Comparison of ENCODE assay signal across 27 mouse cellular contexts in the genomic region with DNA sequence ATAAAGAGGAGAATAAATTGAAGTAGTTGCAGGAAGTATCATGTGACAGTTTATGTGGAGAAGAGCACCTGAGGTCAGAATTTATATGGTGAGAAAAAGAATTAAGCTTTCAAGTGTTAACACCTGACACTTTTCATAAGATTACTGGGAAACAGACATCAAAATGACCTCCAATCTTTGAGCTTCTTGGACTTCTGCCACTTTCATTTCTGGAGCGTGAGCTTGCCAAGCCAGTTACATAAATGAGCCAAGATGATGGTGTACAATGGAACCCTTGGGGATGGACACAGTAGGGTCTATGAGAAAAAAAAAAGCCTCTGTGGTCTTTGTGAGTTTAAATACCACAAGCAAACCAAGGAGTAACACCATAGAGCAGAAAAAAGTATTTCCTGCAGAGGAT.
DNase-seq lines count a peak whose midpoint lies in the region; ATAC-seq and TF ChIP-seq lines count a peak whose summit lies in the region.
"Had no signal": no experiment of that assay in that cellular context is flagged by ENCODE, and none has a peak within 500 bp of the region (broad histone marks: within the 10 kb centered on the region; RNA-seq: fewer than 3 reads in every experiment).

No protein-coding gene starts in this region.

- H3K9ac ChIP-seq in heart, embryonic 12.5 days, result no peak overlapping the region
- no peak overlapping the region for H3K9ac ChIP-seq in intestine, embryonic 15.5 days
- H3K9ac ChIP-seq: embryonic facial prominence, embryonic 15.5 days; forebrain, embryonic 15.5 days; hindbrain, embryonic 12.5 days; liver, embryonic 14.5 days; midbrain, embryonic 12.5 days; neural tube, embryonic 13.5 days had no signal

- H3K4me2 ChIP-seq in heart, embryonic 12.5 days, result no peak overlapping the region
- H3K4me2 ChIP-seq in intestine, embryonic 15.5 days (replicated peaks), result no peak overlapping the region
- H3K4me2 ChIP-seq: embryonic facial prominence, embryonic 15.5 days; forebrain, embryonic 15.5 days; hindbrain, embryonic 12.5 days; midbrain, embryonic 12.5 days; neural tube, embryonic 13.5 days had no signal

- no peaks in the 10 kb centered on the region for H3K4me1 ChIP-seq in heart, embryonic 12.5 days (replicated peaks)
- H3K4me1 ChIP-seq in intestine, embryonic 15.5 days (replicated peaks), result no peaks in the 10 kb centered on the region
- H3K4me1 ChIP-seq: embryonic facial prominence, embryonic 15.5 days; forebrain, embryonic 15.5 days; hindbrain, embryonic 12.5 days; midbrain, embryonic 12.5 days; neural tube, embryonic 13.5 days had no signal

- no peak for TF ChIP-seq POLR2A in brain, embryonic 14.5 days (IDR thresholded peaks at IDR 0.05; ENCODE audit: borderline replicate concordance, extremely low read depth, insufficient read depth, insufficient read length, poor library complexity, severe bottlenecking)

- no peaks in the 10 kb centered on the region for H3K9me3 ChIP-seq in heart, embryonic 12.5 days (replicated peaks)
- H3K9me3 ChIP-seq in intestine, embryonic 15.5 days, result no peaks in the 10 kb centered on the region
- H3K9me3 ChIP-seq: embryonic facial prominence, embryonic 15.5 days; forebrain, embryonic 15.5 days; hindbrain, embryonic 12.5 days; midbrain, embryonic 12.5 days; neural tube, embryonic 13.5 days had no signal

- no peaks in the 10 kb centered on the region for H3K36me3 ChIP-seq in heart, embryonic 12.5 days
- no peaks in the 10 kb centered on the region for H3K36me3 ChIP-seq in intestine, embryonic 15.5 days
- H3K36me3 ChIP-seq: embryonic facial prominence, embryonic 15.5 days; forebrain, embryonic 15.5 days; hindbrain, embryonic 12.5 days; midbrain, embryonic 12.5 days; neural tube, embryonic 13.5 days had no signal

- H3K4me3 ChIP-seq in heart, embryonic 12.5 days, result no peak overlapping the region
- H3K4me3 ChIP-seq in intestine, embryonic 15.5 days (replicated peaks), result no peak overlapping the region
- H3K4me3 ChIP-seq: embryonic facial prominence, embryonic 15.5 days; forebrain, embryonic 15.5 days; hindbrain, embryonic 12.5 days; midbrain, embryonic 12.5 days; neural tube, embryonic 13.5 days had no signal

- DNase-seq in cerebellum, adult 9-10 months, result peak; percentile 5
- peak; percentile 1 to 3 for DNase-seq in heart, adult 18-20 months
- DNase-seq in left cerebral cortex, postnatal 4 days, result peak; percentile 14
- DNase-seq in left cerebral cortex, adult 11 months (ENCODE audit: low spot score), result no peak
- DNase-seq in brain, embryonic 14.5 days (ENCODE audit: low read depth), result peak; percentile 40
- DNase-seq: cerebellum, adult 18-20 months; gastrocnemius, postnatal 25 days; heart, adult 11 months; kidney, adult 18-20 months; kidney, postnatal 4 days; layer of hippocampus, postnatal 36 days; liver; lung, adult 2 months; lung, postnatal 14 days; right cerebral cortex, postnatal 4 days; thymus, adult 18-20 months; thymus, postnatal 25 days had no signal

- intact Hi-C loops in left cerebral cortex, postnatal 4 days (cut with DNase I), result no loop called here

- no peak for ATAC-seq in cerebellum, adult (ENCODE audit: insufficient number of reproducible peaks, low FRiP score, low TSS enrichment)
- no peak for ATAC-seq in heart, embryonic 12.5 days (ENCODE audit: insufficient number of reproducible peaks, low FRiP score)
- ATAC-seq in intestine, embryonic 15.5 days, result no peak
- ATAC-seq: forebrain, embryonic 15.5 days had no signal

- no peak overlapping the region for H3K27ac ChIP-seq in heart, embryonic 12.5 days (ENCODE audit: poor library complexity, severe bottlenecking)
- no peak overlapping the region for H3K27ac ChIP-seq in intestine, embryonic 15.5 days
- H3K27ac ChIP-seq: embryonic facial prominence, embryonic 15.5 days; forebrain, embryonic 15.5 days; hindbrain, embryonic 12.5 days; liver, embryonic 14.5 days; midbrain, embryonic 12.5 days; neural tube, embryonic 13.5 days; stomach, postnatal 0 days had no signal

- 58% methylated on average over 1 of the region's 1 CpGs for WGBS in heart, embryonic 12.5 days
- WGBS in intestine, embryonic 15.5 days, result 73% methylated on average over 1 of the region's 1 CpGs

- no peak for TF ChIP-seq CTCF in brain, embryonic 14.5 days (IDR thresholded peaks at IDR 0.05; ENCODE audit: borderline replicate concordance, extremely low read depth, insufficient read depth, insufficient read length)

- H3K27me3 ChIP-seq in heart, embryonic 12.5 days (replicated peaks), result no peaks in the 10 kb centered on the region
- no peaks in the 10 kb centered on the region for H3K27me3 ChIP-seq in intestine, embryonic 15.5 days (replicated peaks)
- H3K27me3 ChIP-seq: embryonic facial prominence, embryonic 15.5 days; forebrain, embryonic 15.5 days; hindbrain, embryonic 12.5 days; midbrain, embryonic 12.5 days; neural tube, embryonic 13.5 days had no signal
